Mouse (Mus musculus): Measurements from ENCODE around the gene Prpf3. TPM values are rescaled to one million over a fixed set of nuclear protein-coding genes. Genes with fewer than 3 reads are reported as not detected.
"Not testable (repeated sequence)": the region's sequence is repeated elsewhere in the genome, so short reads cannot be mapped to it uniquely, and the experiment has no call there.

Prpf3 gene
- polyA plus RNA-seq, 1 experiment from 2014 or later: 33.0 TPM

DNA sequence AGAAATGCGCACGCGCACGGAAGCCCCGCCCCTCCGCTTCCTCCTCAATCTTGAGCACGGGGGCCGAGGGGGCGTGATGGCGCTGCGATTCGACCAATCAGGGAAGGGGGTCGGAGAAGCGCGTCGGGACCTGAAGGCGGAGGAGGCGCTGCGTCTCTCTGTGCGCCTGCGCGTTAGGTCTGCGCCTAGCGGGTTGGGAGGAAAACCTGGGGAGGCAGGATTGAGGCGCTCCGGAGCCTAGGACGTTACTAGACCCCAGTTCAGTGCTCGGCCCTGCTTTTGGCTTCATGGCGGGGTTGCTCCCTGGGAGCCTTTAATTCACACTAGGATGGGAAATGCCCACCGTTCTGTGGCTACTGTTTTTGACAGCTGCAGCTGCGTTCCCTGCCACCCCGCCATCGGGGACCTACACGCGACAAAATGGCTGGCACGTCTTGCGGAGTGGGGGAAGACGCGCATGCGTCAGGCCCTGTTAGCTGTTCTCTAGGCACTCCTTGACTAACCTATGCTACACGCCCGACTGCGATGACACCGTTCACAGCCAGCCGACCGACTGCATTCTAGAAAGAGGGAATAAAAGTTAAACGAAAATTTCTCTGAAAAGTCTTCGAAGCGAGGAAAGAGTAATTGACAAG lies 36.2 kb downstream of the Prpf3 start:
- ATAC-seq: peak; percentile 97
- H3K9me3 ChIP-seq (replicated peaks; ENCODE audit: control insufficient read depth, low read length, poor library complexity, severe bottlenecking): no peaks in the 10 kb centered on the region
- H3K4me2 ChIP-seq (ENCODE audit: low read length): peak overlapping the region; percentile 66
- peak overlapping the region; percentile 100 for H3K27ac ChIP-seq (ENCODE audit: low read length)
- H3K27me3 ChIP-seq (ENCODE audit: control insufficient read depth, insufficient read depth, low read depth, low read length): no peaks in the 10 kb centered on the region
- peak overlapping the region; percentile 69 for H3K9ac ChIP-seq (ENCODE audit: low read depth, low read length)
- H3K36me3 ChIP-seq (ENCODE audit: control insufficient read depth, insufficient read depth, low read length): no peaks in the 10 kb centered on the region
- H3K4me3 ChIP-seq (ENCODE audit: low read depth, low read length): peak overlapping the region; percentile 62
- under 1% methylated on average over 49 of the region's 49 CpGs for WGBS
- peaks cover 26% of the 10 kb centered on the region for H3K4me1 ChIP-seq (ENCODE audit: control insufficient read depth, insufficient read depth, low read length)

DNA sequence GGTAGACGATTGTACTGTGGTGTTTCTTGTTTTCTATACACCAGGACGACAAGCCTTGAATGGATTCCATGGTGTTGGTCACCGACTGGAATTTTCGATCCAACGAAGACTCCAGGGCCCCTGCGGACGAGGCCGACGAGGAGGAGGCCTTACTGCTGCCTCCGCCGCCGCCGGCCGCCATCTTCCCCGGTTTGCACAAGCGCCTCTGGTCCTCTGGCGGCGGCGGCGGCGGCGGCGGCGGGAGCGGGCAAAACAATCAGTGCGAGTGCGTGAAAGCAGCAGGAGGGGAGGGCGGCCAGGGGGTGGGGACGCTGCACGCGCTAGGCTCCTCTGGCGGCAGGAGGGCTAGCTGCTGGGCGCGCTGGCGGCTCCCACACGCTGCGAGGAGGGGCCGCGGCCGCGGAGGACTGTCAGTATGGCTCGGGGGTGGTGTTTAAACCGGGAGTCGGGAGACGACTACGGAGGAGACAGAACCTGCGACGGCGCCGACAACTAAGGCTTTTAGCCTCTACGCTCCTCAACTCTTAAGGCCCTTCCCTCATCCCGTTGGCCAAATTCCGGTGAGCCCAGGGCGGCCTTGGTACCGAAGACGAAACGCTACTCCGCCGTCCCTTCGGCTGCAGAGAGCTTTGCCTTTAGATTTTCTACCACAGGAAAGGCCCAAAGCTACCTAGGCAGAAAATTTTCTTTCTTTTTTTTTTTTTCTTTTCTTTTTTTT lies 37.0 kb downstream of the Prpf3 start, which contains the start of gene Rprd2:
TSS of gene Rprd2 (minus strand) at position 293 of the 718 bp plus-strand sequence.
- Histone ChIP-seq H3K9ac (ENCODE audit: low read depth, low read length) (peak within 1 kb of the TSS; percentile 98), H3K4me1 (ENCODE audit: control insufficient read depth, insufficient read depth, low read length) (peaks cover 26% of the 10 kb centered on the region), H3K27ac (ENCODE audit: low read length) (peak within 1 kb of the TSS; percentile 100), H3K4me2 (ENCODE audit: low read length) (peak within 1 kb of the TSS; percentile 72), H3K4me3 (ENCODE audit: low read depth, low read length) (peak within 1 kb of the TSS; percentile 62), H3K36me3 (ENCODE audit: control insufficient read depth, insufficient read depth, low read length) (no peaks in the 10 kb centered on the region), H3K9me3 (replicated peaks; ENCODE audit: control insufficient read depth, low read length, poor library complexity, severe bottlenecking) (no peaks in the 10 kb centered on the region), H3K27me3 (ENCODE audit: control insufficient read depth, insufficient read depth, low read depth, low read length) (no peaks in the 10 kb centered on the region)
- ATAC-seq: peak; percentile 69
- WGBS: under 1% methylated on average over 55 of the region's 60 CpGs

DNA sequence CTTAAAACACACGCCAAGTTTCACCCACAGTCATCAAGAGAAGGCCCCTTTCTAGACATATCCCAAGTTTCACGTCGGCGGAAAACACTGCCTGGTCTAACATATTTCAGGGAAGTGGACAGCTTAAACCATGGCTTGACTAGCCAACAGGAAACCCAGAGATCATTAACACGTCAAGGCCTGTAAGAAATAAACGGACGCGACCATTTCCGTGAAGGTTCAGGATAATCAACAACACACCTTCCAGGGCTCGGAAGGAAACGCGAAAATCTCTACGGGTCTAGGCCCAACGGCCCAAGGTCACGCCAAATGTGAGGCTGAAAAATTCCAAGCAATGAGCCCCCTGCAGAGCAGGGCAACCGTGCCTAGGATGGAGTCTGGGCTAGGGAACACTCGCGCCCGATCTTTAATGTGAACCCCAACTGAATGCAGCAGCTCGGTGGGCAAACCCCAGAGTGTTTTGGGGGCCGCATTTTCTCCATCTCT lies 37.6 kb downstream of the Prpf3 start:
- H3K9me3 ChIP-seq (replicated peaks; ENCODE audit: control insufficient read depth, low read length, poor library complexity, severe bottlenecking): no peaks in the 10 kb centered on the region
- WGBS: under 1% methylated on average over 21 of the region's 21 CpGs
- no peaks in the 10 kb centered on the region for H3K36me3 ChIP-seq (ENCODE audit: control insufficient read depth, insufficient read depth, low read length)
- no peaks in the 10 kb centered on the region for H3K27me3 ChIP-seq (ENCODE audit: control insufficient read depth, insufficient read depth, low read depth, low read length)
- H3K9ac ChIP-seq (ENCODE audit: low read depth, low read length): peak overlapping the region; percentile 98
- ATAC-seq: no peak
- H3K4me3 ChIP-seq (ENCODE audit: low read depth, low read length): peak overlapping the region; percentile 62
- H3K4me1 ChIP-seq (ENCODE audit: control insufficient read depth, insufficient read depth, low read length): peaks cover 26% of the 10 kb centered on the region
- peak overlapping the region; percentile 72 for H3K4me2 ChIP-seq (ENCODE audit: low read length)
- peak overlapping the region; percentile 100 for H3K27ac ChIP-seq (ENCODE audit: low read length)

DNA sequence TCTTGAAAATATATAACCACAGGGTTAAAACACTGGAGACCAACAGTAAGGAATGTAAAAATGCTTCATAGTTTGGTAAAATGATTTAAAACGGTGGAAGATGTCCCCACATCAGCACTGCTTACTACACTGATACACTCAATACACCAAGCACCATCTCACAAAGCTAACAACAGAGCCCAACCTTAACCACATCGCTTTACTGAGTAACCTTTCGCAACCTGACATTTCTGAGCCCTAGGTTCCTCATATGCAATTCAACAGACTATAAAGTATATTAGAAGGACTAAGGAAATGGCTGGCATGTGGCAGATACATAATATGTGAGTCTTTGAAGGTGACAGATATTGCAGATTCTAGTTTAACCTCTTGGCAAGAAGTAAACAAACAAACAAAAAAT lies 39.0 kb downstream of the Prpf3 start:
- Histone ChIP-seq H3K27ac (ENCODE audit: low read length) (no peak overlapping the region), H3K9me3 (replicated peaks; ENCODE audit: control insufficient read depth, low read length, poor library complexity, severe bottlenecking) (no peaks in the 10 kb centered on the region), H3K4me3 (ENCODE audit: low read depth, low read length) (peak overlapping the region; percentile 1; the same call in 1 of the 2 replicates), H3K27me3 (ENCODE audit: control insufficient read depth, insufficient read depth, low read depth, low read length) (no peaks in the 10 kb centered on the region), H3K36me3 (ENCODE audit: control insufficient read depth, insufficient read depth, low read length) (no peaks in the 10 kb centered on the region), H3K4me2 (ENCODE audit: low read length) (peak overlapping the region; percentile 40), H3K4me1 (ENCODE audit: control insufficient read depth, insufficient read depth, low read length) (peaks cover 26% of the 10 kb centered on the region), H3K9ac (ENCODE audit: low read depth, low read length) (no peak overlapping the region)
- ATAC-seq: no peak
- 92% methylated on average over 3 of the region's 3 CpGs for WGBS

DNA sequence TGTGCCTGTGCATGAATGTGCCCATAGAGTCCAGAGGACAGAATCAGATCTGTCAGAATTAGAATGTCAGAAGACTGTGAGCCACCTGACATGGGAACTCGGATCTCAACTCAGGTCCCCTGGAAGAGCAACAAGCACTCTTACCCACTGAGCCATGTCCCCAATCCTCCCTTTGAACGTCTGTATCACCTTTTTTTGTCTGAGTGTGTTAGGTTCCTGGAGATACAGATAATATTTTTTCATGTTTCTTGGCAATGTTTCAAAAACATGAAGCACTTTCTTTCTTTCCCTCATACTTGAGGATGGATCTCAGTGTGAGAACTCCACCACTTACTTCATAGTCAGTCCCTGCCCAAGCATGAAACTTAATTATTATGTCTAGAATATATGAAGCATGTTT lies 47.3 kb downstream of the Prpf3 start:
- H3K27me3 ChIP-seq (ENCODE audit: control insufficient read depth, insufficient read depth, low read depth, low read length): no peaks in the 10 kb centered on the region

DNA sequence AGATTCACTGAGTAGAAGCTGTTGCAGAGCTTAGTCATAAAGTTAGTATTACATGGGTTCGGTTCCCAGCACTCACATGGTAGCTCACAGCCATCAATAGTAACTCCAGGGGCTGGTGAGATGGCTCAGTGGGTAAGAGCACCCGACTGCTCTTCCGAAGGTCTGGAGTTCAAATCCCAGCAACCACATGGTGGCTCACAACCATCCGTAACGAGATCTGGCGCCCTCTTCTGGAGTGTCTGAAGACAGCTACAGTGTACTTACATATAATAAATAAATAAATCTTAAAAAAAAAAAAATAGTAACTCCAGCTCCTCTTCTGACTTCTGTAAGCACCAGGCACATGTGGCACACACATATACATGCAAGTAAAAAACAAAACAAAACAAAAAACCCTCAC lies 48.1 kb downstream of the Prpf3 start:
- WGBS: 98% methylated on average over 3 of the region's 6 CpGs
- H3K36me3 ChIP-seq (ENCODE audit: control insufficient read depth, insufficient read depth, low read length); H3K27me3 ChIP-seq (ENCODE audit: control insufficient read depth, insufficient read depth, low read depth, low read length); H3K4me2 ChIP-seq (ENCODE audit: low read length); H3K4me3 ChIP-seq (ENCODE audit: low read depth, low read length); H3K4me1 ChIP-seq (ENCODE audit: control insufficient read depth, insufficient read depth, low read length); ATAC-seq; H3K9ac ChIP-seq (ENCODE audit: low read depth, low read length); H3K27ac ChIP-seq (ENCODE audit: low read length); H3K9me3 ChIP-seq (replicated peaks; ENCODE audit: control insufficient read depth, low read length, poor library complexity, severe bottlenecking): not testable (repeated sequence)

More for the DNA sequence above, 47.3 kb downstream of the Prpf3 start:
- Histone ChIP-seq H3K27ac (ENCODE audit: low read length) (no peak overlapping the region), H3K36me3 (ENCODE audit: control insufficient read depth, insufficient read depth, low read length) (peaks cover 3% of the 10 kb centered on the region; the same call in 1 of the 2 replicates), H3K9me3 (replicated peaks; ENCODE audit: control insufficient read depth, low read length, poor library complexity, severe bottlenecking) (no peaks in the 10 kb centered on the region), H3K4me3 (ENCODE audit: low read depth, low read length) (no peak overlapping the region), H3K4me1 (ENCODE audit: control insufficient read depth, insufficient read depth, low read length) (no peaks in the 10 kb centered on the region; the same call in 1 of the 2 replicates), H3K4me2 (ENCODE audit: low read length) (no peak overlapping the region), H3K9ac (ENCODE audit: low read depth, low read length) (no peak overlapping the region)
- WGBS: 61% methylated on average over 2 of the region's 2 CpGs
- no peak for ATAC-seq

DNA sequence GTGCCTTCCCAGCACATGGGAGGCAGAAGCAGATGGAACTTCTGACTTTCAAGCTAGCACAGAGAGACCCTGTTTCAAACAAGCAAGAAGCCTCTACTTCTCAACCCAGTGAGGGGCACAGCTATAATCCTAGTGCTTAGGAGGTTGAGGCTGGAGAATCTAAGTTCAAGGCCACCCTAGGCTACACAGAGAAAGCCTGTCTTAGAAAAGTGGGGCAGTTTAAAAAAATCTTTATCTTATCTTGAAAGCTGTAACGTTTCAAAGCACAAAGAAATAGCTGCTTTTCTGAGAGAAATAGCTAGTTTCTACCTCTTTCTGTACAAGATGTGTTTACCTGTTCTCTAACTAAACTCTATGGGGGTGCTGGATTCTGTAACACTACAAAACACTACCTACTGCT lies 49.0 kb downstream of the Prpf3 start:
- Histone ChIP-seq H3K27ac (ENCODE audit: low read length) (no peak overlapping the region), H3K36me3 (ENCODE audit: control insufficient read depth, insufficient read depth, low read length) (peaks cover 3% of the 10 kb centered on the region; the same call in 1 of the 2 replicates), H3K4me3 (ENCODE audit: low read depth, low read length) (no peak overlapping the region), H3K4me2 (ENCODE audit: low read length) (no peak overlapping the region), H3K9me3 (replicated peaks; ENCODE audit: control insufficient read depth, low read length, poor library complexity, severe bottlenecking) (no peaks in the 10 kb centered on the region), H3K4me1 (ENCODE audit: control insufficient read depth, insufficient read depth, low read length) (no peaks in the 10 kb centered on the region), H3K27me3 (ENCODE audit: control insufficient read depth, insufficient read depth, low read depth, low read length) (no peaks in the 10 kb centered on the region), H3K9ac (ENCODE audit: low read depth, low read length) (no peak overlapping the region)
- WGBS: 97% methylated on average over 1 of the region's 1 CpGs
- ATAC-seq: no peak

DNA sequence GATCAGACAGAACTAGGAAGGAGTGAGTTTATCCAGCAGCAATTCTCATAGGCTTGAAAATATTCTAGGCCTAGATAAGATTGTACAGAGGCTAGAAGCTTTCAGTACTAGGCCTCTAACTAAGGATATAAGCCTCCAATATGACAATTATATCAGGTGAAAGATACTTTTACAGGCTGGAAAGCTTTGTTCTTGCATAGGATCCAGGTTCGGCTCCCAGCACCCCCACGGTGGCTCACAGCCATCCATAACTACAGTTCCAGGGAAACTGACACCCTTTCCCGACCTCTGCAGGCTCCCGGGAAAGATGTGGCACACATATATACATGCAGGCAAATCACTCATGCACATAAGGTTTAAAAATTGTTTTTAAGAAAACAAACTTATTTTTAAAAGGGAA lies 51.8 kb downstream of the Prpf3 start:
- WGBS: 98% methylated on average over 4 of the region's 4 CpGs
- no peak for ATAC-seq
- Histone ChIP-seq H3K4me3 (ENCODE audit: low read depth, low read length) (no peak overlapping the region), H3K4me1 (ENCODE audit: control insufficient read depth, insufficient read depth, low read length) (no peaks in the 10 kb centered on the region), H3K27me3 (ENCODE audit: control insufficient read depth, insufficient read depth, low read depth, low read length) (no peaks in the 10 kb centered on the region), H3K27ac (ENCODE audit: low read length) (no peak overlapping the region), H3K9ac (ENCODE audit: low read depth, low read length) (no peak overlapping the region), H3K4me2 (ENCODE audit: low read length) (no peak overlapping the region), H3K9me3 (replicated peaks; ENCODE audit: control insufficient read depth, low read length, poor library complexity, severe bottlenecking) (no peaks in the 10 kb centered on the region), H3K36me3 (ENCODE audit: control insufficient read depth, insufficient read depth, low read length) (peaks cover 3% of the 10 kb centered on the region; the same call in 1 of the 2 replicates)

DNA sequence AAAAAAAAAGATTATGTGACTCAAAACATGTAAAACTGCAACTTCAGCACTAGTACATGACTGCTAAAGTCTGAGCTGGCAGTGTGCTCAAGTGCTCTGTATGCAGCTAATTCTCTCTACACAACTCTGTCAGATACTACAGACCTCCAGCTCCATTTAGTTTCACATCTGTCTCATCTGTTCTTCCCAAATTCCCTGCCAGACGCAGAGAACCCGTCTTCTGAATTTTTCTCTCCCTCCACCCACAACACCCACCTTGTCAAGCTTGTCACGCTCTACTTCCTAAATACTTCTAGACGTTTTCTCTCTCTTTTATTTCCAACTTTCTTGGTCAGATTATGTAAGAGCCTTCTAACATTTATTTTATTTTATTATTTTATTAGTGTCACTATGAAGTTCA lies 56.9 kb downstream of the Prpf3 start:
- Histone ChIP-seq H3K4me1 (ENCODE audit: control insufficient read depth, insufficient read depth, low read length) (no peaks in the 10 kb centered on the region), H3K9ac (ENCODE audit: low read depth, low read length) (no peak overlapping the region), H3K36me3 (ENCODE audit: control insufficient read depth, insufficient read depth, low read length) (no peaks in the 10 kb centered on the region), H3K4me2 (ENCODE audit: low read length) (no peak overlapping the region), H3K27ac (ENCODE audit: low read length) (no peak overlapping the region), H3K9me3 (replicated peaks; ENCODE audit: control insufficient read depth, low read length, poor library complexity, severe bottlenecking) (no peaks in the 10 kb centered on the region), H3K4me3 (ENCODE audit: low read depth, low read length) (no peak overlapping the region), H3K27me3 (ENCODE audit: control insufficient read depth, insufficient read depth, low read depth, low read length) (no peaks in the 10 kb centered on the region)
- no peak for ATAC-seq
- WGBS: 93% methylated on average over 4 of the region's 4 CpGs
